Mouse (Mus musculus) MEL (cell line): Measurements from ENCODE around the gene Hdac7.

Experiments used
- BHLHE40 ChIP-seq: IDR thresholded peaks from 2 replicates; pipeline ENCODE4 v1.6.1; 2012; ENCODE audit warnings: low read depth, mild to moderate bottlenecking, inconsistent platforms, low read length, improper control_type of control experiment, borderline replicate concordance
- CHD2 ChIP-seq: IDR thresholded peaks from 2 replicates; pipeline ENCODE4 v1.6.1; 2011; ENCODE audit warnings: low read length, improper control_type of control experiment
- CTCF ChIP-seq, 3 experiments: IDR thresholded peaks in 2 of 3; conservative IDR thresholded peaks in 1 of 3; 2 replicates each; pipeline ENCODE4 v1.5.1; 2011 to 2012; ENCODE audit warnings: low read length in 3 of 3, low read depth in 2 of 3, mild to moderate bottlenecking in 2 of 3, improper control_type of control experiment in 1 of 3, inconsistent platforms in 1 of 3, mixed read lengths in 1 of 3, moderate library complexity in 1 of 3; ENCODE audit not compliant: control insufficient read depth in 1 of 3, insufficient read depth in 1 of 3, poor library complexity in 1 of 3, severe bottlenecking in 1 of 3
- EP300 ChIP-seq, 2 experiments: IDR thresholded peaks; 2 replicates each; pipeline ENCODE4 v1.6.1; 2011; ENCODE audit warnings: improper control_type of control experiment in 2 of 2, low read length in 2 of 2, low read depth in 1 of 2, mild to moderate bottlenecking in 1 of 2
- ETS1 ChIP-seq: IDR thresholded peaks from 2 replicates; pipeline ENCODE4 v1.6.1; 2012; ENCODE audit warnings: low read depth, mild to moderate bottlenecking, inconsistent platforms, low read length, improper control_type of control experiment, moderate library complexity
- GATA1 ChIP-seq: IDR thresholded peaks from 2 replicates; pipeline ENCODE4 v1.6.1; 2011; ENCODE audit warnings: low read depth, low read length, improper control_type of control experiment
- HCFC1 ChIP-seq: IDR thresholded peaks from 2 replicates; pipeline ENCODE4 v1.6.1; 2012; ENCODE audit warnings: low read depth, mild to moderate bottlenecking, inconsistent platforms, low read length, improper control_type of control experiment, moderate library complexity
- KAT2A ChIP-seq: conservative IDR thresholded peaks from 2 replicates; pipeline ENCODE4 v1.6.1; 2012; ENCODE audit warnings: low read depth, low read length, improper control_type of control experiment, inconsistent platforms
- MYC ChIP-seq: IDR thresholded peaks from 2 replicates; pipeline ENCODE4 v1.6.1; 2011; ENCODE audit warnings: low read depth, mild to moderate bottlenecking, low read length, improper control_type of control experiment, moderate library complexity
- NELFE ChIP-seq: IDR thresholded peaks from 2 replicates; pipeline ENCODE4 v1.6.1; 2011; ENCODE audit warnings: low read depth, low read length, improper control_type of control experiment
- TAL1 ChIP-seq: IDR thresholded peaks from 2 replicates; pipeline ENCODE4 v1.6.1; 2012; ENCODE audit warnings: mild to moderate bottlenecking, inconsistent platforms, low read length, moderate library complexity, mixed read lengths
- USF1 ChIP-seq: IDR thresholded peaks from 2 replicates; pipeline ENCODE4 v1.6.1; 2014; ENCODE audit warnings: low read depth, mild to moderate bottlenecking, inconsistent platforms, low read length, improper control_type of control experiment, moderate library complexity
- USF2 ChIP-seq, 2 experiments: IDR thresholded peaks; 2 replicates each; pipeline ENCODE4 v1.6.1; 2011 to 2012; ENCODE audit warnings: improper control_type of control experiment in 2 of 2, low read length in 2 of 2, borderline replicate concordance in 1 of 2, inconsistent platforms in 1 of 2, low read depth in 1 of 2, mild to moderate bottlenecking in 1 of 2; ENCODE audit not compliant: insufficient read depth in 1 of 2
- ZNF384 ChIP-seq: IDR thresholded peaks from 2 replicates; pipeline ENCODE4 v1.6.1; 2012; ENCODE audit warnings: low read depth, mild to moderate bottlenecking, inconsistent platforms, low read length, improper control_type of control experiment

DNA sequence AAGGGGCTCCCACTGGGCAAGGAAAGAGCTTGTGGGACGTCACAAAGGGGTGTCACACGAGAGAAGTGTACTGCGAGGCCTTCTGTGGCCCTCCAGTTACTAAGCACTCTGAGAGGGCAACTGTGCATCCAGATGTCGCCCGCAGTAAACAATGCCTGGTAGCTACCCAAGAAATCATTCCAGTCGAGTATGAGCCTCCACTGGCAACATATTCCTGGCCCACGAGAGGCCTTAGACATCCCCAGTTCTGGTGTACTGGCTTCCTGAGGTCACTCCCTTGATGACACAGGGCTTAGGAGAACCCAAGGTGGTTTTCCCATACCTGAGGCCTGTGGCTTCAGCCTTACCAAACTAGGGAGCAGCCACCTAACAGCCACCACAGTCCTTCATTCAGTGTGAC lies 31.4 kb downstream of the Hdac7 start:
- TF ChIP-seq USF2 (IDR thresholded peaks at IDR 0.05; ENCODE audit: borderline replicate concordance in 1 of 2, insufficient read depth in 1 of 2, low read depth in 1 of 2, low read length in 2 of 2) (no peak), USF1 (no peak), CHD2 (no peak), EP300 (IDR thresholded peaks at IDR 0.05; ENCODE audit: low read depth in 1 of 2, low read length in 2 of 2) (no peak), CTCF (IDR thresholded peaks at IDR 0.05 in 2 of 3, conservative IDR thresholded peaks at IDR 0.05 in 1 of 3; ENCODE audit: control insufficient read depth in 1 of 3, insufficient read depth in 1 of 3, low read depth in 2 of 3, low read length in 3 of 3, poor library complexity in 1 of 3, severe bottlenecking in 1 of 3) (no peak), KAT2A (no peak), ZNF384 (no peak), NELFE (no peak), MYC (no peak), TAL1 (no peak), BHLHE40 (no peak), HCFC1 (no peak), GATA1 (no peak), ETS1 (no peak)
